Mouse (Mus musculus) frontal cortex, postnatal 36 days (tissue): ENCODE results near the gene Adamtsl5.
A peak's percentile ranks its signal among the peaks of the same experiment; 100 is the strongest.

Experiments
- DNase-seq, 2 experiments: peaks; one replicate each; pipeline ENCODE4 v3.0.0; 2022; ENCODE audit warnings: low spot score in 2 of 2

The Adamtsl5 gene

DNA sequence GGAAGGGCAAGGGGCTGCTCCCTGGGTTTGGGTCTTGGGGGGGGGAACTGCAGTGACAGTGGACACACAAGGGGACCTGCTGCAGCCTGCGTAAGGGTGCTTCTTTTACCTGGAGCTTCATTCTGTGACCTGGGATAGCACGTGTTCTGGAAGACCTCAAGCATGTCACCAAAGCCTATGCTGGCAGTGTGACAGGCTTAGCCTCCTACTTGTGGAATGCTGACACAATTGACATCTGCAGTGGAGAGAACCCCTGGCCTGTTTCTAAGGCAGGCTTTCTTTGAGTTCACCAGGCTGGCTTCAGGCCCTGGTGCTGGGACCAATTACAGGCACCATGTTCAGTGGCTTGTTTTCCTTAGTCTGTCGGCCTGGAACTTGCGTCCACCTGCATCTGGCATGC is 53.9 kb downstream of the Adamtsl5 start:
- DNase-seq, result no peak

DNA sequence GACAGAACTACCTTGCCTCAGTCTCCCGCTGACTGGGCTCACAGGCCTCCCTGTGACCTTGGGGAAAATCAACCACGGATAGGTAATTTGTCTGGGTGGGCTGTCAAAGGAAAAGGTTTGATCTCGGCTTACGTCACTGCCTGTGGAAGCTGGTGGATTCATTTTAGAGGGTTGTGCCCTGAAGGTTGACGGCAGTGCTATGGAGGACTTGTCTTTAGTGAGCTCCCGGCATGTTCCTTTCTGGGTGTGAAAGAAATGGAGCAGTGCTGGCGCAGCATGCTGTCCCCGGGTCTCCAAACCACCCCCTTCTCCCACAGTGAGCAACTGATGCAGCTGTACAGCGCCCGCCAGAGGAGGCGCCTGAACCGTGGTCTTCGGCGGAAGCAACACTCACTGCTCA is 54.9 kb downstream of the Adamtsl5 start:
- DNase-seq, result no peak

- peak; percentile 89 to 93 for DNase-seq
Measured at GRCm38 (mm10) chr10:80292251-80293146, 55.7 kb downstream of the Adamtsl5 start, which contains the start of gene Rps15. Gene Rps15, plus strand, starts transcription at chr10:80292453.
